In genomic region chr8:120124261-120124660, GRCm38 (mm10) we compare ENCODE assay signal across 13 mouse cellular contexts. TPM values are rescaled to one million over a fixed set of nuclear protein-coding genes. Genes with fewer than 3 reads are reported as not detected.
A peak's percentile ranks its signal among the peaks of the same experiment; 100 is the strongest.
DNase-seq lines count a peak whose midpoint lies in the region; ATAC-seq and TF ChIP-seq lines count a peak whose summit lies in the region.
"Had no signal": no experiment of that assay in that cellular context is flagged by ENCODE, and none has a peak within 500 bp of the region (broad histone marks: within the 10 kb centered on the region; RNA-seq: fewer than 3 reads in every experiment).

No protein-coding gene starts in this region.

- H3K9ac ChIP-seq in heart, embryonic 11.5 days (ENCODE audit: low read depth, low read length), result no peak overlapping the region
- H3K9ac ChIP-seq in liver, postnatal 0 days (replicated peaks), result no peak overlapping the region
- no peak overlapping the region for H3K9ac ChIP-seq in liver, embryonic 11.5 days (ENCODE audit: low read depth, low read length)
- H3K9ac ChIP-seq in lung, embryonic 16.5 days (ENCODE audit: low read length), result no peak overlapping the region; the same call in 1 of the 2 replicates
- H3K9ac ChIP-seq: embryonic facial prominence, embryonic 15.5 days; liver, embryonic 15.5 days had no signal

- whole genome bisulfite sequencing in heart, embryonic 11.5 days (ENCODE audit: insufficient replicate concordance), result 18% methylated on average over 6 of the region's 6 CpGs
- 9% methylated on average over 6 of the region's 6 CpGs for WGBS in liver, postnatal 0 days (ENCODE audit: insufficient replicate concordance)
- 16% methylated on average over 6 of the region's 6 CpGs for WGBS in liver, embryonic 11.5 days
- WGBS in lung, embryonic 16.5 days, result 21% methylated on average over 6 of the region's 6 CpGs
- 50% methylated on average over 6 of the region's 6 CpGs for WGBS in olfactory bulb, adult 2 months

- no peak for TF ChIP-seq EP300 in liver, postnatal 0 days (IDR thresholded peaks at IDR 0.05; ENCODE audit: low read depth)

- H3K4me3 ChIP-seq in heart, embryonic 11.5 days (ENCODE audit: low read depth, low read length), result no peak overlapping the region
- H3K4me3 ChIP-seq in liver, postnatal 0 days (ENCODE audit: low read depth, low read length), result no peak overlapping the region
- no peak overlapping the region for H3K4me3 ChIP-seq in liver, embryonic 11.5 days (ENCODE audit: low read depth, low read length)
- no peak overlapping the region for H3K4me3 ChIP-seq in lung, embryonic 16.5 days (ENCODE audit: low read length)
- no peak overlapping the region for H3K4me3 ChIP-seq in olfactory bulb, adult 2 months (ENCODE audit: insufficient read depth, low read depth, low read length)
- H3K4me3 ChIP-seq: embryonic facial prominence, embryonic 15.5 days; liver, embryonic 15.5 days had no signal

- H3K27me3 ChIP-seq in heart, embryonic 11.5 days (ENCODE audit: control insufficient read depth, insufficient read depth, low read length), result no peaks in the 10 kb centered on the region
- no peaks in the 10 kb centered on the region for H3K27me3 ChIP-seq in liver, postnatal 0 days (ENCODE audit: insufficient read depth, low read length)
- peaks cover 4% of the 10 kb centered on the region; the same call in 1 of the 2 replicates for H3K27me3 ChIP-seq in liver, embryonic 11.5 days (replicated peaks; ENCODE audit: control insufficient read depth, insufficient read depth, low read length)
- H3K27me3 ChIP-seq in lung, embryonic 16.5 days (ENCODE audit: control insufficient read depth, insufficient read depth, low read depth, low read length), result no peaks in the 10 kb centered on the region
- H3K27me3 ChIP-seq: Patski had no signal

- DNase-seq in heart, adult 8-10 months (ENCODE audit: low spot score), result no peak
- DNase-seq in liver, postnatal 0 days, result no peak
- DNase-seq in liver, embryonic 11.5 days (ENCODE audit: low spot score), result no peak
- no peak for DNase-seq in adipocyte (ENCODE audit: low spot score)
- DNase-seq: cerebellum, postnatal 14 days; right cerebral cortex, postnatal 25 days had no signal

- peak overlapping the region; percentile 3 for H3K27ac ChIP-seq in heart, embryonic 11.5 days (ENCODE audit: low read depth, low read length)
- H3K27ac ChIP-seq in liver, postnatal 0 days (ENCODE audit: low read depth), result peak overlapping the region; percentile 16; the same call in 1 of the 2 replicates
- H3K27ac ChIP-seq in liver, embryonic 11.5 days (ENCODE audit: low read depth, low read length), result no peak overlapping the region
- H3K27ac ChIP-seq in lung, embryonic 16.5 days (ENCODE audit: low read length), result peak overlapping the region; percentile 47
- H3K27ac ChIP-seq in olfactory bulb, adult 2 months (ENCODE audit: insufficient read depth, low read depth, low read length), result peak overlapping the region; percentile 27; the same call in 1 of the 2 replicates
- H3K27ac ChIP-seq: embryonic facial prominence, embryonic 15.5 days; liver, embryonic 15.5 days had no signal

- ATAC-seq in heart, embryonic 11.5 days (replicated peaks; ENCODE audit: insufficient number of reproducible peaks, low FRiP score, low TSS enrichment), result no peak
- peak; percentile 35; the same call in 1 of the 2 replicates for ATAC-seq in liver, postnatal 0 days
- ATAC-seq in liver, embryonic 11.5 days (replicated peaks; ENCODE audit: low FRiP score), result no peak
- ATAC-seq in lung, embryonic 16.5 days (ENCODE audit: low read depth), result no peak
- no peak for ATAC-seq in monocyte, adult 5-6 weeks (replicated peaks; ENCODE audit: insufficient number of reproducible peaks, low FRiP score, low TSS enrichment, poor library complexity, severe bottlenecking)
- ATAC-seq: Patski had no signal

- 0 out of 2 replicates have a peak, but pooled peaks cover 2% of the 10 kb centered on the region for H3K9me3 ChIP-seq in heart, embryonic 11.5 days (replicated peaks; ENCODE audit: control insufficient read depth, low read length)
- no peaks in the 10 kb centered on the region for H3K9me3 ChIP-seq in liver, postnatal 0 days (ENCODE audit: low read length)
- no peaks in the 10 kb centered on the region for H3K9me3 ChIP-seq in liver, embryonic 11.5 days (ENCODE audit: control insufficient read depth, low read length)
- no peaks in the 10 kb centered on the region for H3K9me3 ChIP-seq in lung, embryonic 16.5 days (ENCODE audit: control insufficient read depth, low read length)
- H3K9me3 ChIP-seq: embryonic facial prominence, embryonic 15.5 days; liver, embryonic 15.5 days had no signal

- TF ChIP-seq POLR2A in olfactory bulb, adult 2 months (IDR thresholded peaks at IDR 0.05; ENCODE audit: insufficient read depth, low read depth, low read length), result no peak

- H3K4me1 ChIP-seq in heart, embryonic 11.5 days (ENCODE audit: control insufficient read depth, insufficient read depth, low read length), result peaks cover 77% of the 10 kb centered on the region
- peaks cover 7% of the 10 kb centered on the region for H3K4me1 ChIP-seq in liver, postnatal 0 days (ENCODE audit: insufficient read depth)
- H3K4me1 ChIP-seq in liver, embryonic 11.5 days (replicated peaks; ENCODE audit: control insufficient read depth, insufficient read depth, low read length), result peaks cover 8% of the 10 kb centered on the region
- peaks cover 11% of the 10 kb centered on the region for H3K4me1 ChIP-seq in lung, embryonic 16.5 days (replicated peaks; ENCODE audit: control insufficient read depth, insufficient read depth, low read length)
- peaks cover 53% of the 10 kb centered on the region for H3K4me1 ChIP-seq in olfactory bulb, adult 2 months (ENCODE audit: control insufficient read depth, insufficient read depth, low read length)

- H3K36me3 ChIP-seq in heart, embryonic 11.5 days (ENCODE audit: control insufficient read depth, insufficient read depth, low read length), result no peaks in the 10 kb centered on the region
- no peaks in the 10 kb centered on the region for H3K36me3 ChIP-seq in liver, postnatal 0 days (replicated peaks; ENCODE audit: insufficient read depth, low read length)
- no peaks in the 10 kb centered on the region for H3K36me3 ChIP-seq in liver, embryonic 11.5 days (ENCODE audit: control insufficient read depth, insufficient read depth, low read length)
- no peaks in the 10 kb centered on the region for H3K36me3 ChIP-seq in lung, embryonic 16.5 days (ENCODE audit: control insufficient read depth, insufficient read depth, low read length)
- H3K36me3 ChIP-seq: embryonic facial prominence, embryonic 15.5 days; liver, embryonic 15.5 days had no signal

- no peak overlapping the region for H3K4me2 ChIP-seq in heart, embryonic 11.5 days
- H3K4me2 ChIP-seq in liver, postnatal 0 days (ENCODE audit: low read depth, low read length), result no peak overlapping the region
- no peak overlapping the region for H3K4me2 ChIP-seq in liver, embryonic 11.5 days
- H3K4me2 ChIP-seq in lung, embryonic 16.5 days (ENCODE audit: low read depth, low read length), result no peak overlapping the region
- H3K4me2 ChIP-seq: embryonic facial prominence, embryonic 15.5 days; liver, embryonic 15.5 days had no signal

- TF ChIP-seq CTCF in liver, postnatal 0 days (IDR thresholded peaks at IDR 0.05; ENCODE audit: low read depth), result no peak
- TF ChIP-seq CTCF in olfactory bulb, adult 2 months (IDR thresholded peaks at IDR 0.05; ENCODE audit: insufficient read depth, low read depth, low read length), result no peak

RNA-seq across cellular contexts. Expression of gene 6430548M08Rik, which starts 10.3 kb away (rescaled TPM):
- polyA plus RNA-seq in heart, embryonic 11.5 days (2014; fragmentation: Nextera tagmentation; extraction: Ambion mirVana), result 8.4 and 13.5 TPM in 2 replicates
- total RNA-seq in heart, adult 8-10 months (2022), result 10 to 100 TPM; 17.5 to 27.7 (median 22.0) TPM
- 4.9 and 5.1 TPM in 2 replicates for polyA plus RNA-seq in liver, postnatal 0 days (2015; fragmentation: Nextera tagmentation; extraction: Ambion mirVana)
- 2.1 TPM in 2 replicates for polyA plus RNA-seq in liver, embryonic 11.5 days (2014; fragmentation: Nextera tagmentation; extraction: Ambion mirVana)
- polyA plus RNA-seq in lung, embryonic 16.5 days (2015; fragmentation: Nextera tagmentation; extraction: Ambion mirVana), result 8.5 and 10.4 TPM in 2 replicates
- 253 and 540 TPM in 2 replicates for polyA plus RNA-seq in olfactory bulb, adult 2 months (2012; ENCODE audit: insufficient read depth, insufficient read length, low replicate concordance, missing spikeins)
- 101 to 149 TPM (median 129 TPM) in 3 replicates for total RNA-seq in monocyte, adult 5-6 weeks (2017)

RNA-seq across cellular contexts. Expression of gene Zdhhc7, which starts 23.0 kb away (rescaled TPM):
- 24.7 and 29.1 TPM in 2 replicates for polyA plus RNA-seq in heart, embryonic 11.5 days (2014; fragmentation: Nextera tagmentation; extraction: Ambion mirVana)
- 10 to 100 TPM; 33.5 to 40.0 (median 34.3) TPM for total RNA-seq in heart, adult 8-10 months (2022)
- 9.9 and 10.8 TPM in 2 replicates for polyA plus RNA-seq in liver, postnatal 0 days (2015; fragmentation: Nextera tagmentation; extraction: Ambion mirVana)
- polyA plus RNA-seq in liver, embryonic 11.5 days (2014; fragmentation: Nextera tagmentation; extraction: Ambion mirVana), result 27.4 and 30.1 TPM in 2 replicates
- 35.3 and 35.6 TPM in 2 replicates for polyA plus RNA-seq in lung, embryonic 16.5 days (2015; fragmentation: Nextera tagmentation; extraction: Ambion mirVana)
- polyA plus RNA-seq in olfactory bulb, adult 2 months (2012; ENCODE audit: insufficient read depth, insufficient read length, low replicate concordance, missing spikeins), result not detected in 2 replicates
- 24.9 to 42.9 TPM (median 27.3 TPM) in 3 replicates for total RNA-seq in monocyte, adult 5-6 weeks (2017)

RNA-seq across cellular contexts. Expression of gene Fam92b, which starts 53.0 kb away (rescaled TPM):
- polyA plus RNA-seq in heart, embryonic 11.5 days (2014; fragmentation: Nextera tagmentation; extraction: Ambion mirVana), result 0.41 TPM in 1 of 2 replicates, not detected in the other
- not detected for total RNA-seq in heart, adult 8-10 months (2022)
- not detected in 2 replicates for polyA plus RNA-seq in liver, postnatal 0 days (2015; fragmentation: Nextera tagmentation; extraction: Ambion mirVana)
- 0.27 TPM in 1 of 2 replicates, not detected in the other for polyA plus RNA-seq in liver, embryonic 11.5 days (2014; fragmentation: Nextera tagmentation; extraction: Ambion mirVana)
- 2.7 and 4.0 TPM in 2 replicates for polyA plus RNA-seq in lung, embryonic 16.5 days (2015; fragmentation: Nextera tagmentation; extraction: Ambion mirVana)
- not detected in 2 replicates for polyA plus RNA-seq in olfactory bulb, adult 2 months (2012; ENCODE audit: insufficient read depth, insufficient read length, low replicate concordance, missing spikeins)
- not detected in 3 replicates for total RNA-seq in monocyte, adult 5-6 weeks (2017)
- polyA plus RNA-seq: liver, embryonic 15.5 days had no signal

Comparison
In these comparisons a context has a peak if more than half of its experiments do, and no peak if none do; other contexts are left out.
1. RNA of gene 6430548M08Rik, which starts 10.3 kb away (polyA plus RNA-seq): 253 to 540 TPM in olfactory bulb, adult 2 months; 8.5 to 10.4 TPM in lung, embryonic 16.5 days, 8.4 to 13.5 TPM in heart, embryonic 11.5 days, 4.9 to 5.1 TPM in liver, postnatal 0 days and 2.1 TPM in liver, embryonic 11.5 days; every median in the first group is over 10 times any median in the second.
2. RNA of gene Zdhhc7, which starts 23.0 kb away (polyA plus RNA-seq): 35.3 to 35.6 TPM in lung, embryonic 16.5 days, 27.4 to 30.1 TPM in liver, embryonic 11.5 days, 24.7 to 29.1 TPM in heart, embryonic 11.5 days and 9.9 to 10.8 TPM in liver, postnatal 0 days; not detected in olfactory bulb, adult 2 months; every median in the first group is over 10 times any median in the second.